Mouse (Mus musculus): ENCODE data around the gene Kirrel2. TPM values are rescaled to one million over a fixed set of nuclear protein-coding genes. Genes with fewer than 3 reads are reported as not detected.

Gene Kirrel2
- polyA plus RNA-seq, 1 experiment, result not detected

GRCm38 (mm10) chr7:30463568-30463967 is 6.1 kb upstream of the Kirrel2 start:
- H3K27me3 ChIP-seq (ENCODE audit: control insufficient read depth, insufficient read depth, insufficient read length), result peaks cover 87% of the 10 kb centered on the region
- no peak overlapping the region for H3K4me2 ChIP-seq (ENCODE audit: low read depth)
- H3K4me3 ChIP-seq, result no peak overlapping the region
- no peaks in the 10 kb centered on the region for H3K36me3 ChIP-seq (ENCODE audit: control insufficient read depth, insufficient read depth)
- no peaks in the 10 kb centered on the region for H3K79me2 ChIP-seq (ENCODE audit: control insufficient read depth, insufficient read depth)
- no peak overlapping the region for H3ac ChIP-seq (ENCODE audit: control insufficient read depth, insufficient read length)
- no peak for TF ChIP-seq CEBPB (IDR thresholded peaks at IDR 0.05; ENCODE audit: insufficient read depth, poor library complexity, severe bottlenecking)
- TF ChIP-seq TCF12 (IDR thresholded peaks at IDR 0.05; ENCODE audit: insufficient read depth, poor library complexity, severe bottlenecking), result no peak
- no peak for TF ChIP-seq TCF3 (IDR thresholded peaks at IDR 0.05; ENCODE audit: insufficient read length, low read depth)
- TF ChIP-seq POLR2A (IDR thresholded peaks at IDR 0.05; ENCODE audit: insufficient read length, low read depth), result no peak
- TF ChIP-seq SRF (IDR thresholded peaks at IDR 0.05; ENCODE audit: control insufficient read depth, insufficient read length, low read depth), result no peak
- no peak for TF ChIP-seq MYOD1 (IDR thresholded peaks at IDR 0.05; ENCODE audit: control insufficient read depth in 1 of 3, insufficient read length in 2 of 3, low read depth in 2 of 3)
- TF ChIP-seq REST (IDR thresholded peaks at IDR 0.05; ENCODE audit: insufficient read depth, insufficient read length), result no peak

GRCm38 (mm10) chr7:30459484-30459883 is 2.0 kb upstream of the Kirrel2 start:
- no peak for TF ChIP-seq USF1 (IDR thresholded peaks at IDR 0.05; ENCODE audit: low read depth)
- TF ChIP-seq POLR2AphosphoS2 (IDR thresholded peaks at IDR 0.05; ENCODE audit: insufficient read length, low read depth), result no peak
- TF ChIP-seq REST (IDR thresholded peaks at IDR 0.05; ENCODE audit: insufficient read depth, insufficient read length), result no peak
- no peak for TF ChIP-seq CEBPB (IDR thresholded peaks at IDR 0.05; ENCODE audit: insufficient read depth, poor library complexity, severe bottlenecking)
- Histone ChIP-seq H3ac (ENCODE audit: control insufficient read depth, insufficient read length) (no peak overlapping the region), H3K79me2 (ENCODE audit: control insufficient read depth, insufficient read depth) (no peaks in the 10 kb centered on the region)

GRCm38 (mm10) chr7:30456911-30457628 is 420 bp downstream of the Kirrel2 start:
- Histone ChIP-seq H3K4me3 (no peak overlapping the region), H3ac (ENCODE audit: control insufficient read depth, insufficient read length) (no peak overlapping the region), H3K27me3 (ENCODE audit: control insufficient read depth, insufficient read depth, insufficient read length) (peaks cover 87% of the 10 kb centered on the region), H3K4me2 (ENCODE audit: low read depth) (no peak overlapping the region), H3K36me3 (ENCODE audit: control insufficient read depth, insufficient read depth) (no peaks in the 10 kb centered on the region), H3K79me2 (ENCODE audit: control insufficient read depth, insufficient read depth) (no peaks in the 10 kb centered on the region)
- TF ChIP-seq USF1 (IDR thresholded peaks at IDR 0.05; ENCODE audit: low read depth) (no peak), MAX (IDR thresholded peaks at IDR 0.05; ENCODE audit: low read depth) (no peak), TCF12 (IDR thresholded peaks at IDR 0.05; ENCODE audit: insufficient read depth, poor library complexity, severe bottlenecking) (no peak), E2F4 (IDR thresholded peaks at IDR 0.05; ENCODE audit: insufficient read depth) (no peak), POLR2AphosphoS2 (IDR thresholded peaks at IDR 0.05; ENCODE audit: insufficient read length, low read depth) (no peak), CEBPB (IDR thresholded peaks at IDR 0.05; ENCODE audit: insufficient read depth, poor library complexity, severe bottlenecking) (no peak), MYOG (IDR thresholded peaks at IDR 0.05; ENCODE audit: control insufficient read depth in 1 of 3, insufficient read depth in 1 of 3, insufficient read length in 2 of 3, low read depth in 2 of 3) (no peak), SRF (IDR thresholded peaks at IDR 0.05; ENCODE audit: control insufficient read depth, insufficient read length, low read depth) (no peak)

More at GRCm38 (mm10) chr7:30459484-30459883, 2.0 kb upstream of the Kirrel2 start:
- Histone ChIP-seq H3K27me3 (ENCODE audit: control insufficient read depth, insufficient read depth, insufficient read length) (peaks cover 82% of the 10 kb centered on the region), H3K4me2 (ENCODE audit: low read depth) (no peak overlapping the region), H3K4me3 (no peak overlapping the region), H3K36me3 (ENCODE audit: control insufficient read depth, insufficient read depth) (no peaks in the 10 kb centered on the region)

GRCm38 (mm10) chr7:30456487-30456886 is 1.0 kb downstream of the Kirrel2 start:
- no peak for TF ChIP-seq MYOD1 (IDR thresholded peaks at IDR 0.05; ENCODE audit: control insufficient read depth in 1 of 3, insufficient read length in 2 of 3, low read depth in 2 of 3)
- TF ChIP-seq MYOG (IDR thresholded peaks at IDR 0.05; ENCODE audit: control insufficient read depth in 1 of 3, insufficient read depth in 1 of 3, insufficient read length in 2 of 3, low read depth in 2 of 3), result no peak
- TF ChIP-seq REST (IDR thresholded peaks at IDR 0.05; ENCODE audit: insufficient read depth, insufficient read length), result no peak
- TF ChIP-seq USF1 (IDR thresholded peaks at IDR 0.05; ENCODE audit: low read depth), result no peak
- TF ChIP-seq TCF3 (IDR thresholded peaks at IDR 0.05; ENCODE audit: insufficient read length, low read depth), result no peak
- TF ChIP-seq SRF (IDR thresholded peaks at IDR 0.05; ENCODE audit: control insufficient read depth, insufficient read length, low read depth), result no peak
- TF ChIP-seq MAX (IDR thresholded peaks at IDR 0.05; ENCODE audit: low read depth), result no peak
- TF ChIP-seq CEBPB (IDR thresholded peaks at IDR 0.05; ENCODE audit: insufficient read depth, poor library complexity, severe bottlenecking), result no peak
- TF ChIP-seq POLR2AphosphoS2 (IDR thresholded peaks at IDR 0.05; ENCODE audit: insufficient read length, low read depth), result no peak
- no peak for TF ChIP-seq POLR2A (IDR thresholded peaks at IDR 0.05; ENCODE audit: insufficient read length, low read depth)
- TF ChIP-seq TCF12 (IDR thresholded peaks at IDR 0.05; ENCODE audit: insufficient read depth, poor library complexity, severe bottlenecking), result no peak
- H3K4me3 ChIP-seq, result no peak overlapping the region
- H3K4me2 ChIP-seq (ENCODE audit: low read depth), result no peak overlapping the region
- H3K27me3 ChIP-seq (ENCODE audit: control insufficient read depth, insufficient read depth, insufficient read length), result peaks cover 81% of the 10 kb centered on the region
- no peaks in the 10 kb centered on the region for H3K36me3 ChIP-seq (ENCODE audit: control insufficient read depth, insufficient read depth)
- no peaks in the 10 kb centered on the region for H3K79me2 ChIP-seq (ENCODE audit: control insufficient read depth, insufficient read depth)
- no peak overlapping the region for H3ac ChIP-seq (ENCODE audit: control insufficient read depth, insufficient read length)

- Histone ChIP-seq H3K4me3 (no peak overlapping the region), H3K4me2 (ENCODE audit: low read depth) (no peak overlapping the region), H3ac (ENCODE audit: control insufficient read depth, insufficient read length) (no peak overlapping the region), H3K79me2 (ENCODE audit: control insufficient read depth, insufficient read depth) (no peaks in the 10 kb centered on the region), H3K36me3 (ENCODE audit: control insufficient read depth, insufficient read depth) (no peaks in the 10 kb centered on the region), H3K27me3 (ENCODE audit: control insufficient read depth, insufficient read depth, insufficient read length) (peaks cover 64% of the 10 kb centered on the region)
- TF ChIP-seq TCF3 (IDR thresholded peaks at IDR 0.05; ENCODE audit: insufficient read length, low read depth), result no peak
- TF ChIP-seq POLR2A (IDR thresholded peaks at IDR 0.05; ENCODE audit: insufficient read length, low read depth), result no peak
- no peak for TF ChIP-seq USF1 (IDR thresholded peaks at IDR 0.05; ENCODE audit: low read depth)
- no peak for TF ChIP-seq CEBPB (IDR thresholded peaks at IDR 0.05; ENCODE audit: insufficient read depth, poor library complexity, severe bottlenecking)
- TF ChIP-seq MYOG (IDR thresholded peaks at IDR 0.05; ENCODE audit: control insufficient read depth in 1 of 3, insufficient read depth in 1 of 3, insufficient read length in 2 of 3, low read depth in 2 of 3), result no peak
- TF ChIP-seq SRF (IDR thresholded peaks at IDR 0.05; ENCODE audit: control insufficient read depth, insufficient read length, low read depth), result no peak
- TF ChIP-seq MYOD1 (IDR thresholded peaks at IDR 0.05; ENCODE audit: control insufficient read depth in 1 of 3, insufficient read length in 2 of 3, low read depth in 2 of 3), result no peak
- TF ChIP-seq E2F4 (IDR thresholded peaks at IDR 0.05; ENCODE audit: insufficient read depth), result no peak
- TF ChIP-seq POLR2AphosphoS2 (IDR thresholded peaks at IDR 0.05; ENCODE audit: insufficient read length, low read depth), result no peak
- no peak for TF ChIP-seq REST (IDR thresholded peaks at IDR 0.05; ENCODE audit: insufficient read depth, insufficient read length)
Measured at GRCm38 (mm10) chr7:30454259-30454658, 3.2 kb downstream of the Kirrel2 start.

All from myocyte (in vitro differentiated cells).